In genomic region chr7:115345749-115346148, GRCm38 (mm10) we compare ENCODE assay signal across 20 mouse cellular contexts.
DNase-seq lines count a peak whose midpoint lies in the region; ATAC-seq lines count a peak whose summit lies in the region.
"Had no signal": no experiment of that assay in that cellular context is flagged by ENCODE, and none has a peak within 500 bp of the region (broad histone marks: within the 10 kb centered on the region; RNA-seq: fewer than 3 reads in every experiment).

No protein-coding gene starts in this region.

- H3K27me3 ChIP-seq in heart, embryonic 11.5 days (ENCODE audit: control insufficient read depth, insufficient read depth, low read length): no peaks in the 10 kb centered on the region
- H3K27me3 ChIP-seq: CH12.LX, Patski had no signal

- H3K27ac ChIP-seq in heart, embryonic 11.5 days (ENCODE audit: low read depth, low read length): no peak overlapping the region

- H3K9ac ChIP-seq in heart, embryonic 11.5 days (ENCODE audit: low read depth, low read length): no peak overlapping the region

- H3K36me3 ChIP-seq in heart, embryonic 11.5 days (ENCODE audit: control insufficient read depth, insufficient read depth, low read length): no peaks in the 10 kb centered on the region
- H3K36me3 ChIP-seq: G1E had no signal

- peak; percentile 56 for DNase-seq in heart, adult 11 months
- peak; percentile 80 for DNase-seq in Muller cell, postnatal 12 days (ENCODE audit: inconsistent ontology term)
- no peak for DNase-seq in gastrocnemius, adult 8-10 months (ENCODE audit: low spot score in 2 of 2)
- DNase-seq: adrenal gland, adult 2 months; adrenal gland, adult 8-10 months; adrenal gland, postnatal 10 days; adrenal gland, postnatal 14 days; adrenal gland, postnatal 25 days; adrenal gland, postnatal 36 days; B cell, adult 2 months; cerebellum, adult 11 months; cerebellum, adult 11-12 months; cerebellum, adult 18-20 months; cerebellum, adult 2 months had no signal

- no peaks in the 10 kb centered on the region for H3K4me1 ChIP-seq in heart, embryonic 11.5 days (ENCODE audit: control insufficient read depth, insufficient read depth, low read length)

- no peak for ATAC-seq in heart, embryonic 11.5 days (replicated peaks; ENCODE audit: insufficient number of reproducible peaks, low FRiP score, low TSS enrichment)
- ATAC-seq: activated CD4-positive, CD25-positive, alpha-beta regulatory T cell, adult 4 months; CD4-positive, CD25-positive, alpha-beta regulatory T cell, adult 4 months; Patski had no signal

- H3K4me3 ChIP-seq in heart, embryonic 11.5 days (ENCODE audit: low read depth, low read length): no peak overlapping the region

- H3K9me3 ChIP-seq in heart, embryonic 11.5 days (replicated peaks; ENCODE audit: control insufficient read depth, low read length): no peaks in the 10 kb centered on the region
- H3K9me3 ChIP-seq: G1E had no signal

- H3K4me2 ChIP-seq in heart, embryonic 11.5 days: no peak overlapping the region

- 59% methylated on average over 3 of the region's 3 CpGs for WGBS in heart, embryonic 11.5 days (ENCODE audit: insufficient replicate concordance)

Comparison
In these comparisons a context has a peak if more than half of its experiments do, and no peak if none do; other contexts are left out.
1. DNase-seq: peak in heart, adult 11 months (single experiment) and Muller cell, postnatal 12 days (single experiment); none in gastrocnemius, adult 8-10 months (0 of 2).